18 mouse cellular contexts compared by ENCODE assay signal in the genomic region with DNA sequence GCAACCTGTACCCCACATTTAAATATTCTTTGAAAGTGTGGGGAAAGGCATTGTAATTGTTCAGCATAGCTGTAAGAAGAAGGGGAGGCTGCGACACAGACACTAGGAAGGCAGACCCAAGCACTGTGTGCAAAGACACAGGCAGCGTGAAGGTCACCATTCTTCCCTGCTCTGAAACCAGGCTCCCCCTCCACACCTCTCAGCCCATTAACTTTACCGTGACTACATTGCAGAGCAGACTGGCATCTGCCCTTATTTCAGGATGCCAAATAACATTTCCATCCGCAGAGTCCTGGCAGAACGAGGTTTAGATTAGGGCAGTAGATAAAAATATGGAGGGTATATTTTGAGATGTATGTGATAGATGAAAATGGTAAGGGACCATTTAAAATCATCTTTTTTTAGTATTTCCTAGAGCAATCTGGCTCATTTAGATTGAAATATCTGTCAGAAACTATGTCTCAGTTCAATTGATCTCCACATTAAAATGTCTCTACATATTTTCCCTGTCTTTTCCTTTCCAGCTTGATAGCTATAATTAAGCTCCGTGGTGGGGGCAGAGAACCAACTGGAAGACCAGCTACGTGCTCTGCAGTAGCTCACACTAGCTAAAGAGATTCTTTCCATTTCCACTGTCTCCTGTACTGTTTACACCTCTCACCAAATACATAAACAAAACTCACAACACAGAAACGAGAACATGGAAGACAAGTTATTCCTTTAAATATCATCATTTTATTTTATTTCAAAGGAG.
A peak's percentile ranks its signal among the peaks of the same experiment; 100 is the strongest.
DNase-seq lines count a peak whose midpoint lies in the region; ATAC-seq and TF ChIP-seq lines count a peak whose summit lies in the region.
"Had no signal": no experiment of that assay in that cellular context is flagged by ENCODE, and none has a peak within 500 bp of the region (broad histone marks: within the 10 kb centered on the region; RNA-seq: fewer than 3 reads in every experiment).

No protein-coding gene starts in this region.

- no peak for TF ChIP-seq CTCF in cerebellum, adult 2 months (IDR thresholded peaks at IDR 0.05; ENCODE audit: borderline replicate concordance, insufficient read depth, low read depth, low read length)

- ATAC-seq in hindbrain, embryonic 11.5 days (ENCODE audit: low FRiP score) = 0 out of 2 replicates have a peak, but pooled peaks have one; percentile 53
- peak; percentile 61; the same call in 1 of the 2 replicates for ATAC-seq in neural tube, embryonic 12.5 days (ENCODE audit: low FRiP score, low read depth)
- ATAC-seq in forebrain, embryonic 12.5 days (ENCODE audit: low FRiP score) = no peak
- ATAC-seq: forebrain, embryonic 15.5 days; liver, postnatal 0 days had no signal

- no peak overlapping the region for H3K27ac ChIP-seq in hindbrain, embryonic 11.5 days (ENCODE audit: low read depth, low read length)
- no peak overlapping the region for H3K27ac ChIP-seq in hindbrain, embryonic 10.5 days
- no peak overlapping the region for H3K27ac ChIP-seq in cerebellum, adult 2 months (ENCODE audit: insufficient read depth, low read length)
- no peak overlapping the region for H3K27ac ChIP-seq in neural tube, embryonic 12.5 days
- no peak overlapping the region for H3K27ac ChIP-seq in forebrain, embryonic 12.5 days
- H3K27ac ChIP-seq: forebrain, embryonic 15.5 days; hindbrain, embryonic 15.5 days; midbrain, embryonic 10.5 days had no signal

- H3K36me3 ChIP-seq in hindbrain, embryonic 11.5 days (ENCODE audit: control insufficient read depth, insufficient read depth, low read length) = no peaks in the 10 kb centered on the region
- no peaks in the 10 kb centered on the region for H3K36me3 ChIP-seq in hindbrain, embryonic 10.5 days
- H3K36me3 ChIP-seq in neural tube, embryonic 12.5 days = no peaks in the 10 kb centered on the region
- no peaks in the 10 kb centered on the region for H3K36me3 ChIP-seq in forebrain, embryonic 12.5 days (replicated peaks)
- H3K36me3 ChIP-seq: forebrain, embryonic 15.5 days; hindbrain, embryonic 15.5 days; midbrain, embryonic 10.5 days had no signal

- DNase-seq in hindbrain, embryonic 11.5 days (ENCODE audit: low spot score) = no peak
- no peak for DNase-seq in hindbrain, embryonic 10.5 days (ENCODE audit: low spot score)
- DNase-seq in cerebellum, adult 2 months = peak; percentile 41 to 72
- DNase-seq in embryo, embryonic 10.5 days (ENCODE audit: low spot score) = peak; percentile 4
- no peak for DNase-seq in Muller cell, postnatal 12 days (ENCODE audit: inconsistent ontology term)
- DNase-seq in spleen, adult 18-20 months = no peak
- DNase-seq: adrenal gland, postnatal 10 days; B cell, adult 2 months; heart, adult 11 months; kidney, postnatal 4 days; liver; liver, postnatal 0 days; lung, postnatal 36 days had no signal

- no peaks in the 10 kb centered on the region for H3K4me1 ChIP-seq in hindbrain, embryonic 11.5 days (replicated peaks; ENCODE audit: control insufficient read depth, insufficient read depth, low read length)
- H3K4me1 ChIP-seq in hindbrain, embryonic 10.5 days (replicated peaks) = peaks cover 9% of the 10 kb centered on the region; the same call in 1 of the 2 replicates
- H3K4me1 ChIP-seq in cerebellum, adult 2 months (ENCODE audit: control insufficient read depth, insufficient read depth, low read length) = peaks cover 16% of the 10 kb centered on the region; the same call in 1 of the 2 replicates
- no peaks in the 10 kb centered on the region for H3K4me1 ChIP-seq in neural tube, embryonic 12.5 days
- H3K4me1 ChIP-seq in forebrain, embryonic 12.5 days = no peaks in the 10 kb centered on the region
- H3K4me1 ChIP-seq: hindbrain, embryonic 15.5 days had no signal

- no peak overlapping the region for H3K4me2 ChIP-seq in hindbrain, embryonic 11.5 days (replicated peaks; ENCODE audit: low read depth, low read length)
- H3K4me2 ChIP-seq in neural tube, embryonic 12.5 days (replicated peaks) = no peak overlapping the region
- no peak overlapping the region for H3K4me2 ChIP-seq in forebrain, embryonic 12.5 days
- H3K4me2 ChIP-seq: forebrain, embryonic 15.5 days; hindbrain, embryonic 15.5 days had no signal

- H3K27me3 ChIP-seq in hindbrain, embryonic 11.5 days (ENCODE audit: control insufficient read depth, insufficient read depth, low read length) = no peaks in the 10 kb centered on the region
- no peaks in the 10 kb centered on the region for H3K27me3 ChIP-seq in hindbrain, embryonic 10.5 days (ENCODE audit: insufficient read depth, poor library complexity, severe bottlenecking)
- no peaks in the 10 kb centered on the region for H3K27me3 ChIP-seq in cerebellum, adult 2 months (ENCODE audit: control insufficient read depth, insufficient read depth, low read length)
- no peaks in the 10 kb centered on the region for H3K27me3 ChIP-seq in neural tube, embryonic 12.5 days (replicated peaks)
- H3K27me3 ChIP-seq in forebrain, embryonic 12.5 days = no peaks in the 10 kb centered on the region
- H3K27me3 ChIP-seq: forebrain, embryonic 15.5 days; hindbrain, embryonic 15.5 days had no signal

- H3K4me3 ChIP-seq in hindbrain, embryonic 11.5 days (ENCODE audit: low read depth, low read length) = no peak overlapping the region
- no peak overlapping the region for H3K4me3 ChIP-seq in hindbrain, embryonic 10.5 days
- no peak overlapping the region for H3K4me3 ChIP-seq in cerebellum, adult 2 months (replicated peaks; ENCODE audit: insufficient read depth, low read depth, low read length)
- no peak overlapping the region for H3K4me3 ChIP-seq in neural tube, embryonic 12.5 days
- no peak overlapping the region for H3K4me3 ChIP-seq in forebrain, embryonic 12.5 days (replicated peaks)
- H3K4me3 ChIP-seq: forebrain, embryonic 15.5 days; hindbrain, embryonic 15.5 days; midbrain, embryonic 10.5 days had no signal

- WGBS in hindbrain, embryonic 11.5 days = 49% methylated on average over 8 of the region's 8 CpGs
- WGBS in hindbrain, embryonic 10.5 days = 66% methylated on average over 8 of the region's 8 CpGs
- 16% methylated on average over 8 of the region's 8 CpGs for WGBS in cerebellum, adult 2 months
- 41% methylated on average over 8 of the region's 8 CpGs for WGBS in neural tube, embryonic 12.5 days
- WGBS in forebrain, embryonic 12.5 days = 71% methylated on average over 8 of the region's 8 CpGs

- no peaks in the 10 kb centered on the region for H3K9me3 ChIP-seq in hindbrain, embryonic 11.5 days (ENCODE audit: control insufficient read depth, low read length)
- no peaks in the 10 kb centered on the region for H3K9me3 ChIP-seq in hindbrain, embryonic 10.5 days
- H3K9me3 ChIP-seq in neural tube, embryonic 12.5 days = no peaks in the 10 kb centered on the region
- H3K9me3 ChIP-seq in forebrain, embryonic 12.5 days = no peaks in the 10 kb centered on the region
- H3K9me3 ChIP-seq: forebrain, embryonic 15.5 days; hindbrain, embryonic 15.5 days; midbrain, embryonic 10.5 days had no signal

- TF ChIP-seq POLR2A in cerebellum, adult 2 months (IDR thresholded peaks at IDR 0.05; ENCODE audit: borderline replicate concordance, insufficient read depth, low read length) = no peak

- H3K9ac ChIP-seq in hindbrain, embryonic 11.5 days (ENCODE audit: low read depth, low read length) = no peak overlapping the region
- H3K9ac ChIP-seq in neural tube, embryonic 12.5 days = no peak overlapping the region
- no peak overlapping the region for H3K9ac ChIP-seq in forebrain, embryonic 12.5 days
- H3K9ac ChIP-seq: forebrain, embryonic 15.5 days; hindbrain, embryonic 15.5 days; liver, postnatal 0 days had no signal

Comparison
In these comparisons a context has a peak if more than half of its experiments do, and no peak if none do; other contexts are left out.
1. DNase-seq: peak in cerebellum, adult 2 months (2 of 2) and embryo, embryonic 10.5 days (single experiment); none in hindbrain, embryonic 11.5 days (single experiment), hindbrain, embryonic 10.5 days (single experiment), Muller cell, postnatal 12 days (single experiment) and spleen, adult 18-20 months (0 of 2).